ENCODE assay signal across 9 mouse cellular contexts in the genomic region with DNA sequence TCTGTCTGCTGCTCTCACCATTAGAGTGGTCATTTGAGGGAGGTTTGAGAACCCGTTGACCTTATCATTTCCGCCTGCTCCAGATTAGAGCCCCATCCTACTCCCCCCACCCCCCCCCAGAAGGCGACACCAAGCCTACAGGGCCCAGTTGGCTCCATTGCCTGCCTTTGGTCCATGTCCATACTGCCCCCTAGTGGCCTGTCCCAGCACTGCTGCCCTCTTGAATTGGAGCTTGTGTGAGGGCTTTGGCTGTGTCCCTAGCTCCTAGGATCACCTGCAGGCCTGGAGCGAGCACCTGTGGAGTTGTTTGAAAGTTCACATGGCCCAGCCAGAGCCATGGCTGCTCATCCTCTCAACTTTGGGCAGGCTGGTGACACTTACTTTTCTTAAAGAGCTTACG.
A peak's percentile ranks its signal among the peaks of the same experiment; 100 is the strongest.
DNase-seq lines count a peak whose midpoint lies in the region; ATAC-seq and TF ChIP-seq lines count a peak whose summit lies in the region.
"Had no signal": no experiment of that assay in that cellular context is flagged by ENCODE, and none has a peak within 500 bp of the region (broad histone marks: within the 10 kb centered on the region; RNA-seq: fewer than 3 reads in every experiment).

No protein-coding gene starts in this region.

- no peak overlapping the region for H3K9ac ChIP-seq in midbrain, embryonic 13.5 days (replicated peaks)
- H3K9ac ChIP-seq in embryonic facial prominence, embryonic 12.5 days, result no peak overlapping the region
- no peak overlapping the region for H3K9ac ChIP-seq in heart, postnatal 0 days (replicated peaks; ENCODE audit: low read depth, low read length)
- H3K9ac ChIP-seq: stomach, embryonic 15.5 days had no signal

- no peaks in the 10 kb centered on the region for H3K27me3 ChIP-seq in midbrain, embryonic 10.5 days (ENCODE audit: low read depth, poor library complexity, severe bottlenecking)
- no peaks in the 10 kb centered on the region for H3K27me3 ChIP-seq in midbrain, embryonic 13.5 days
- H3K27me3 ChIP-seq in embryonic facial prominence, embryonic 12.5 days, result no peaks in the 10 kb centered on the region
- H3K27me3 ChIP-seq in heart, postnatal 0 days (ENCODE audit: control insufficient read depth, insufficient read depth, low read length), result no peaks in the 10 kb centered on the region
- H3K27me3 ChIP-seq: stomach, embryonic 15.5 days had no signal

- H3K9me3 ChIP-seq in midbrain, embryonic 10.5 days (replicated peaks), result no peaks in the 10 kb centered on the region
- no peaks in the 10 kb centered on the region for H3K9me3 ChIP-seq in midbrain, embryonic 13.5 days
- no peaks in the 10 kb centered on the region for H3K9me3 ChIP-seq in embryonic facial prominence, embryonic 12.5 days
- H3K9me3 ChIP-seq in heart, postnatal 0 days (replicated peaks; ENCODE audit: control insufficient read depth, low read length), result no peaks in the 10 kb centered on the region
- H3K9me3 ChIP-seq: stomach, embryonic 15.5 days had no signal

- no peak overlapping the region for H3K4me2 ChIP-seq in midbrain, embryonic 13.5 days (replicated peaks)
- no peak overlapping the region for H3K4me2 ChIP-seq in embryonic facial prominence, embryonic 12.5 days (replicated peaks)
- H3K4me2 ChIP-seq in heart, postnatal 0 days (ENCODE audit: low read depth, low read length), result no peak overlapping the region
- H3K4me2 ChIP-seq: stomach, embryonic 15.5 days had no signal

- no peak overlapping the region for H3K27ac ChIP-seq in midbrain, embryonic 10.5 days (replicated peaks)
- H3K27ac ChIP-seq in midbrain, embryonic 13.5 days, result no peak overlapping the region
- peak overlapping the region; percentile 7; the same call in 1 of the 2 replicates for H3K27ac ChIP-seq in embryonic facial prominence, embryonic 12.5 days
- peak overlapping the region; percentile 99 for H3K27ac ChIP-seq in heart, postnatal 0 days (ENCODE audit: low read depth)

- peaks cover 18% of the 10 kb centered on the region for H3K4me1 ChIP-seq in midbrain, embryonic 10.5 days
- peaks cover 14% of the 10 kb centered on the region for H3K4me1 ChIP-seq in midbrain, embryonic 13.5 days (replicated peaks)
- no peaks in the 10 kb centered on the region for H3K4me1 ChIP-seq in embryonic facial prominence, embryonic 12.5 days
- peaks cover 23% of the 10 kb centered on the region for H3K4me1 ChIP-seq in heart, postnatal 0 days (ENCODE audit: control insufficient read depth, insufficient read depth)

- intact Hi-C loops in left cerebral cortex, postnatal 14 days (cut with DNase I), result no loop called here

- ATAC-seq in midbrain, embryonic 13.5 days, result no peak
- ATAC-seq in embryonic facial prominence, embryonic 12.5 days (ENCODE audit: insufficient number of reproducible peaks, insufficient read depth, low FRiP score, low TSS enrichment), result no peak
- ATAC-seq in heart, postnatal 0 days (ENCODE audit: insufficient read depth, low read depth), result no peak
- ATAC-seq in neutrophil, adult 5-6 weeks (ENCODE audit: extremely low read depth, insufficient number of reproducible peaks, low FRiP score, poor library complexity, severe bottlenecking), result peak; percentile 53; the same call in 1 of the 2 replicates

- no peak overlapping the region for H3K4me3 ChIP-seq in midbrain, embryonic 10.5 days
- H3K4me3 ChIP-seq in midbrain, embryonic 13.5 days (replicated peaks), result no peak overlapping the region
- H3K4me3 ChIP-seq in embryonic facial prominence, embryonic 12.5 days, result no peak overlapping the region
- no peak overlapping the region for H3K4me3 ChIP-seq in heart, postnatal 0 days (ENCODE audit: low read depth, low read length)
- H3K4me3 ChIP-seq: stomach, embryonic 15.5 days had no signal

- peak; percentile 87 for TF ChIP-seq CTCF in heart, postnatal 0 days (IDR thresholded peaks at IDR 0.05; ENCODE audit: low read depth)

- peak; percentile 76 for DNase-seq in midbrain, embryonic 10.5 days (ENCODE audit: low spot score)
- peak; percentile 84 to 87 for DNase-seq in adrenal gland, postnatal 36 days
- DNase-seq in heart, postnatal 0 days (ENCODE audit: low spot score), result peak; percentile 72
- peak; percentile 77 to 82 for DNase-seq in left cerebral cortex, postnatal 14 days (ENCODE audit: low spot score in 2 of 2)
- DNase-seq in thymus, postnatal 25 days, result peak; percentile 73

- no peak for TF ChIP-seq EP300 in heart, postnatal 0 days (IDR thresholded peaks at IDR 0.05; ENCODE audit: low read depth)

- peaks cover 77% of the 10 kb centered on the region for H3K36me3 ChIP-seq in midbrain, embryonic 10.5 days
- peaks cover 25% of the 10 kb centered on the region; the same call in 1 of the 2 replicates for H3K36me3 ChIP-seq in midbrain, embryonic 13.5 days
- H3K36me3 ChIP-seq in embryonic facial prominence, embryonic 12.5 days, result peaks cover 96% of the 10 kb centered on the region
- H3K36me3 ChIP-seq in heart, postnatal 0 days (replicated peaks; ENCODE audit: control insufficient read depth, insufficient read depth, low read length), result peaks cover 27% of the 10 kb centered on the region

- 63% methylated on average over 5 of the region's 5 CpGs for WGBS in midbrain, embryonic 10.5 days
- 62% methylated on average over 5 of the region's 5 CpGs for WGBS in midbrain, embryonic 13.5 days
- 67% methylated on average over 5 of the region's 5 CpGs for WGBS in embryonic facial prominence, embryonic 12.5 days
- 43% methylated on average over 5 of the region's 5 CpGs for WGBS in heart, postnatal 0 days

Comparison
In these comparisons a context has a peak if more than half of its experiments do, and no peak if none do; other contexts are left out.
1. H3K27ac ChIP-seq: peak in embryonic facial prominence, embryonic 12.5 days (single experiment) and heart, postnatal 0 days (single experiment); none in midbrain, embryonic 10.5 days (single experiment) and midbrain, embryonic 13.5 days (single experiment).
2. Peak in every context shown above with its lines, with median percentiles within 50 percentile points of each other: DNase-seq.